Mouse (Mus musculus) cerebellum, adult 9-10 months (tissue): ENCODE results near the gene Cstf1.

Experiments
- DNase-seq: peaks from one replicate; pipeline ENCODE4 v3.0.0; 2022

Cstf1 gene

GRCm38 (mm10) chr2:172418208-172418607, 47.7 kb downstream of the Cstf1 start:
- DNase-seq = no peak

GRCm38 (mm10) chr2:172430609-172431008, 60.1 kb downstream of the Cstf1 start:
- DNase-seq = no peak
